Mouse (Mus musculus) hindbrain, embryonic 10.5 days (tissue): ENCODE data around the gene Icmt. TPM values are rescaled to one million over a fixed set of nuclear protein-coding genes. Genes with fewer than 3 reads are reported as not detected.

ENCODE experiments used
- DNase-seq: peaks from one replicate; pipeline ENCODE4 v3.0.0-alpha.2; 2017; ENCODE audit warnings: low spot score
- H3K27ac ChIP-seq: fragments of 300-500 bp; sonication (generic); 2 replicates; pipeline ENCODE4 v1.5.1; 2016; ENCODE audit warnings: mild to moderate bottlenecking, moderate library complexity
- H3K27me3 ChIP-seq: fragments of 300-500 bp; sonication (generic); 2 replicates; pipeline ENCODE4 v1.6.1; 2016; ENCODE audit warnings: mild to moderate bottlenecking; ENCODE audit not compliant: poor library complexity, insufficient read depth, severe bottlenecking
- H3K36me3 ChIP-seq: fragments of 300-500 bp; sonication (generic); 2 replicates; pipeline ENCODE4 v1.6.1; 2016; ENCODE audit warnings: mild to moderate bottlenecking, moderate library complexity
- H3K4me1 ChIP-seq: fragments of 300-500 bp; sonication (generic); replicated peaks from 2 replicates; pipeline ENCODE4 v1.6.1; 2016; ENCODE audit warnings: mild to moderate bottlenecking
- H3K4me3 ChIP-seq: fragments of 300-500 bp; sonication (generic); 2 replicates; pipeline ENCODE4 v1.5.1; 2016; ENCODE audit warnings: mild to moderate bottlenecking, moderate library complexity
- H3K9me3 ChIP-seq: fragments of 300-500 bp; sonication (generic); 2 replicates; pipeline ENCODE4 v1.6.1; 2016; ENCODE audit warnings: mild to moderate bottlenecking, moderate library complexity
- WGBS: fragments of 180-500 bp; shearing (Covaris S2); methylation state at CpG from one replicate; pipeline ENCODE4 v1.1.7; 2016; 5-methylcytosine and 5-hydroxymethylcytosine counted together
- polyA plus RNA-seq: library from polyadenylated mRNA; unstranded; fragments of >200 nt; fragmentation: Nextera tagmentation; extraction: Ambion mirVana; gene quantifications from 2 replicates; pipeline ENCODE4 v1.2.1, GENCODE M21; 2016

Gene Icmt
- polyA plus RNA-seq, 1 experiment from 2014 or later = 22.3 TPM

GRCm38 (mm10) chr4:152337772-152338171, 40.7 kb downstream of the Icmt start:
- H3K27ac ChIP-seq = no peak overlapping the region
- DNase-seq = no peak
- H3K9me3 ChIP-seq = no peaks in the 10 kb centered on the region
- H3K4me3 ChIP-seq = 0 out of 2 replicates have a peak overlapping the region, but pooled peaks have one; percentile 68
- H3K27me3 ChIP-seq = peaks cover 69% of the 10 kb centered on the region
- H3K4me1 ChIP-seq = peaks cover 33% of the 10 kb centered on the region
- WGBS = 26% methylated on average over 6 of the region's 6 CpGs
- peaks cover 35% of the 10 kb centered on the region for H3K36me3 ChIP-seq

GRCm38 (mm10) chr4:152338419-152339292, 41.6 kb downstream of the Icmt start, which contains the start of gene Chd5:
TSS of gene Chd5 (plus strand) at chr4:152338651.
- H3K27ac ChIP-seq = peak within 1 kb of the TSS; percentile 71
- peaks cover 39% of the 10 kb centered on the region for H3K4me1 ChIP-seq
- H3K36me3 ChIP-seq = peaks cover 26% of the 10 kb centered on the region
- peaks cover 78% of the 10 kb centered on the region for H3K27me3 ChIP-seq
- WGBS = under 1% methylated on average over 110 of the region's 120 CpGs
- H3K9me3 ChIP-seq = no peaks in the 10 kb centered on the region
- DNase-seq = no peak
- H3K4me3 ChIP-seq = peak within 1 kb of the TSS; percentile 68

GRCm38 (mm10) chr4:152339293-152339790, 42.3 kb downstream of the Icmt start:
- peak overlapping the region; percentile 71 for H3K27ac ChIP-seq
- H3K27me3 ChIP-seq = peaks cover 85% of the 10 kb centered on the region

GRCm38 (mm10) chr4:152340584-152341284, 43.7 kb downstream of the Icmt start:
- WGBS = 32% methylated on average over 15 of the region's 15 CpGs
- H3K27ac ChIP-seq = no peak overlapping the region
- H3K9me3 ChIP-seq = no peaks in the 10 kb centered on the region
- peaks cover 43% of the 10 kb centered on the region for H3K4me1 ChIP-seq
- peaks cover 88% of the 10 kb centered on the region for H3K27me3 ChIP-seq
- no peak overlapping the region for H3K4me3 ChIP-seq
- DNase-seq = peak; percentile 51
- H3K36me3 ChIP-seq = peaks cover 5% of the 10 kb centered on the region

More at GRCm38 (mm10) chr4:152339293-152339790, 42.3 kb downstream of the Icmt start:
- Histone ChIP-seq H3K4me1 (peaks cover 41% of the 10 kb centered on the region), H3K36me3 (peaks cover 19% of the 10 kb centered on the region), H3K9me3 (no peaks in the 10 kb centered on the region), H3K4me3 (peak overlapping the region; percentile 68)
- 1% methylated on average over 26 of the region's 26 CpGs for WGBS
- no peak for DNase-seq

- Histone ChIP-seq H3K4me3 (no peak overlapping the region), H3K9me3 (no peaks in the 10 kb centered on the region), H3K36me3 (no peaks in the 10 kb centered on the region), H3K27ac (no peak overlapping the region), H3K4me1 (peaks cover 40% of the 10 kb centered on the region), H3K27me3 (peaks cover 73% of the 10 kb centered on the region)
- 10% methylated on average over 5 of the region's 5 CpGs for WGBS
- peak; percentile 59 for DNase-seq
These were observed 46.3 kb downstream of the Icmt start for GRCm38 (mm10) chr4:152343296-152343695.

- DNase-seq = no peak
- H3K36me3 ChIP-seq = no peaks in the 10 kb centered on the region
- no peak overlapping the region for H3K4me3 ChIP-seq
- no peaks in the 10 kb centered on the region for H3K9me3 ChIP-seq
- no peak overlapping the region for H3K27ac ChIP-seq
- WGBS = 63% methylated on average over 7 of the region's 7 CpGs
- H3K4me1 ChIP-seq = peaks cover 36% of the 10 kb centered on the region
- H3K27me3 ChIP-seq = peaks cover 73% of the 10 kb centered on the region
These were observed 47.6 kb downstream of the Icmt start for GRCm38 (mm10) chr4:152344651-152345050.

- no peak for DNase-seq
- no peaks in the 10 kb centered on the region for H3K36me3 ChIP-seq
- peaks cover 73% of the 10 kb centered on the region for H3K27me3 ChIP-seq
- 66% methylated on average over 7 of the region's 7 CpGs for WGBS
- no peak overlapping the region for H3K4me3 ChIP-seq
- H3K9me3 ChIP-seq = no peaks in the 10 kb centered on the region
- H3K4me1 ChIP-seq = peaks cover 37% of the 10 kb centered on the region
- no peak overlapping the region for H3K27ac ChIP-seq
These were observed 48.3 kb downstream of the Icmt start for GRCm38 (mm10) chr4:152345120-152345889.

GRCm38 (mm10) chr4:152349837-152350381, 52.9 kb downstream of the Icmt start:
- Histone ChIP-seq H3K4me3 (no peak overlapping the region), H3K9me3 (no peaks in the 10 kb centered on the region), H3K27ac (no peak overlapping the region), H3K36me3 (no peaks in the 10 kb centered on the region), H3K4me1 (peaks cover 32% of the 10 kb centered on the region), H3K27me3 (peaks cover 70% of the 10 kb centered on the region)
- no peak for DNase-seq
- WGBS = 12% methylated on average over 17 of the region's 17 CpGs

- H3K27me3 ChIP-seq = peaks cover 70% of the 10 kb centered on the region
- H3K4me1 ChIP-seq = peaks cover 32% of the 10 kb centered on the region
- H3K4me3 ChIP-seq = no peak overlapping the region
- H3K36me3 ChIP-seq = no peaks in the 10 kb centered on the region
- WGBS = 37% methylated on average over 8 of the region's 8 CpGs
- no peaks in the 10 kb centered on the region for H3K9me3 ChIP-seq
- no peak for DNase-seq
- H3K27ac ChIP-seq = no peak overlapping the region
These were observed 53.8 kb downstream of the Icmt start for GRCm38 (mm10) chr4:152350722-152351421.

- no peak for DNase-seq
- H3K4me1 ChIP-seq = peaks cover 32% of the 10 kb centered on the region
- no peaks in the 10 kb centered on the region for H3K9me3 ChIP-seq
- 17% methylated on average over 14 of the region's 14 CpGs for WGBS
- H3K27me3 ChIP-seq = peaks cover 70% of the 10 kb centered on the region
- no peak overlapping the region for H3K4me3 ChIP-seq
- H3K27ac ChIP-seq = no peak overlapping the region
- H3K36me3 ChIP-seq = no peaks in the 10 kb centered on the region
These were observed 54.6 kb downstream of the Icmt start for GRCm38 (mm10) chr4:152351422-152352305.
